Mouse (Mus musculus) ES-Bruce4 (cell line): Measurements from ENCODE around the gene Mpi. TPM values are rescaled to one million over a fixed set of nuclear protein-coding genes. Genes with fewer than 3 reads are reported as not detected.

Experiments used
- H3K27ac ChIP-seq: 2 replicates; pipeline ENCODE4 v1.5.1; 2012; ENCODE audit warnings: low read length, inconsistent platforms; ENCODE audit not compliant: insufficient read depth
- H3K27me3 ChIP-seq: 2 replicates; pipeline ENCODE4 v1.6.1; 2012; ENCODE audit warnings: mild to moderate bottlenecking, low read length, inconsistent platforms; ENCODE audit not compliant: control insufficient read depth, poor library complexity, insufficient read depth, severe bottlenecking
- H3K36me3 ChIP-seq: 2 replicates; pipeline ENCODE4 v1.6.1; 2012; ENCODE audit warnings: inconsistent platforms, mild to moderate bottlenecking, low read length, moderate library complexity; ENCODE audit not compliant: control insufficient read depth, poor library complexity, insufficient read depth, severe bottlenecking
- H3K4me1 ChIP-seq: one replicate; pipeline ENCODE4 v1.8.1; 2011; ENCODE audit warnings: low read length; ENCODE audit not compliant: control insufficient read depth, insufficient read depth
- H3K4me3 ChIP-seq: 2 replicates; pipeline ENCODE4 v1.5.1; 2011; ENCODE audit warnings: low read depth, mild to moderate bottlenecking, low read length
- H3K9ac ChIP-seq: 2 replicates; pipeline ENCODE4 v1.6.1; 2012; ENCODE audit warnings: low read depth, mild to moderate bottlenecking, inconsistent platforms; ENCODE audit not compliant: poor library complexity, severe bottlenecking
- H3K9me3 ChIP-seq: replicated peaks from 2 replicates; pipeline ENCODE4 v1.6.1; 2012; ENCODE audit warnings: mild to moderate bottlenecking, low read length, inconsistent platforms; ENCODE audit not compliant: control insufficient read depth, poor library complexity, insufficient read depth, severe bottlenecking
- CTCF ChIP-seq: IDR thresholded peaks from one replicate; pipeline ENCODE4 v1.8.1; 2011; ENCODE audit warnings: low read depth, low read length
- EP300 ChIP-seq: IDR thresholded peaks from 2 replicates; pipeline ENCODE4 v1.6.1; 2011; ENCODE audit warnings: low read depth, low read length; ENCODE audit not compliant: insufficient read depth
- POLR2A ChIP-seq: IDR thresholded peaks from one replicate; pipeline ENCODE4 v1.8.1; 2011; ENCODE audit warnings: low read length; ENCODE audit not compliant: insufficient read depth
- polyA plus RNA-seq: library from polyadenylated mRNA; stranded (reverse); fragments of >200 nt; gene quantifications from 2 replicates; pipeline ENCODE4 v1.2.4, GENCODE M21; 2011; ENCODE audit warnings: low read depth; ENCODE audit not compliant: missing spikeins, insufficient read depth, insufficient read length

Gene Mpi
- polyA plus RNA-seq, 1 experiment, result 39.1 TPM

GRCm38 (mm10) chr9:57597929-57598382 lies 45.4 kb upstream of the Mpi start:
- TF ChIP-seq EP300 (no peak), POLR2A (no peak), CTCF (no peak)
- no peaks in the 10 kb centered on the region for H3K36me3 ChIP-seq

GRCm38 (mm10) chr9:57597265-57597664 lies 44.7 kb upstream of the Mpi start:
- no peak overlapping the region for H3K27ac ChIP-seq
- H3K9me3 ChIP-seq, result no peaks in the 10 kb centered on the region
- TF ChIP-seq CTCF, result no peak
- no peak for TF ChIP-seq EP300
- no peak for TF ChIP-seq POLR2A
- H3K4me1 ChIP-seq, result peaks cover 5% of the 10 kb centered on the region
- no peak overlapping the region for H3K9ac ChIP-seq
- H3K27me3 ChIP-seq, result no peaks in the 10 kb centered on the region
- H3K36me3 ChIP-seq, result no peaks in the 10 kb centered on the region
- H3K4me3 ChIP-seq, result no peak overlapping the region

More at GRCm38 (mm10) chr9:57597929-57598382, 45.4 kb upstream of the Mpi start:
- H3K9ac ChIP-seq, result no peak overlapping the region
- no peak overlapping the region for H3K4me3 ChIP-seq
- H3K27ac ChIP-seq, result no peak overlapping the region
- no peaks in the 10 kb centered on the region for H3K9me3 ChIP-seq
- no peaks in the 10 kb centered on the region for H3K27me3 ChIP-seq
- H3K4me1 ChIP-seq, result peaks cover 5% of the 10 kb centered on the region

- Histone ChIP-seq H3K9ac (no peak overlapping the region), H3K9me3 (no peaks in the 10 kb centered on the region), H3K27me3 (no peaks in the 10 kb centered on the region), H3K4me3 (no peak overlapping the region), H3K36me3 (no peaks in the 10 kb centered on the region), H3K4me1 (peaks cover 3% of the 10 kb centered on the region), H3K27ac (no peak overlapping the region)
- no peak for TF ChIP-seq CTCF
- no peak for TF ChIP-seq EP300
- no peak for TF ChIP-seq POLR2A
Observed at GRCm38 (mm10) chr9:57594174-57594509, 41.6 kb upstream of the Mpi start.

- Histone ChIP-seq H3K4me3 (no peak overlapping the region), H3K4me1 (no peaks in the 10 kb centered on the region), H3K27me3 (no peaks in the 10 kb centered on the region), H3K27ac (no peak overlapping the region), H3K36me3 (no peaks in the 10 kb centered on the region), H3K9me3 (no peaks in the 10 kb centered on the region), H3K9ac (no peak overlapping the region)
- TF ChIP-seq EP300, result no peak
- TF ChIP-seq CTCF, result no peak
- TF ChIP-seq POLR2A, result no peak
Observed at GRCm38 (mm10) chr9:57593454-57594173, 41.1 kb upstream of the Mpi start.

GRCm38 (mm10) chr9:57590726-57591125 lies 38.2 kb upstream of the Mpi start:
- no peaks in the 10 kb centered on the region for H3K9me3 ChIP-seq
- no peak overlapping the region for H3K27ac ChIP-seq
- TF ChIP-seq POLR2A, result no peak
- TF ChIP-seq CTCF, result no peak
- TF ChIP-seq EP300, result no peak
- H3K36me3 ChIP-seq, result no peaks in the 10 kb centered on the region
- H3K4me3 ChIP-seq, result no peak overlapping the region
- no peaks in the 10 kb centered on the region for H3K4me1 ChIP-seq
- no peaks in the 10 kb centered on the region for H3K27me3 ChIP-seq
- H3K9ac ChIP-seq, result no peak overlapping the region

- Histone ChIP-seq H3K36me3 (no peaks in the 10 kb centered on the region), H3K27ac (peak within 1 kb of the TSS; percentile 55), H3K27me3 (no peaks in the 10 kb centered on the region), H3K4me3 (peak within 1 kb of the TSS; percentile 83), H3K4me1 (no peaks in the 10 kb centered on the region), H3K9ac (peak within 1 kb of the TSS; percentile 75), H3K9me3 (no peaks in the 10 kb centered on the region)
- no peak for TF ChIP-seq POLR2A
- 0 out of 2 replicates have a peak, but pooled peaks have one; percentile 62 for TF ChIP-seq EP300
Observed at GRCm38 (mm10) chr9:57589224-57590126, 36.9 kb upstream of the Mpi start, which contains the start of gene Ulk3. TSS of gene Ulk3 (plus strand) at chr9:57589452.
